Mouse (Mus musculus): ENCODE results near the gene Gm21885. TPM values are rescaled to one million over a fixed set of nuclear protein-coding genes. Genes with fewer than 3 reads are reported as not detected.

Gene Gm21885
- polyA plus RNA-seq, 1 experiment = 4.1 TPM

DNA sequence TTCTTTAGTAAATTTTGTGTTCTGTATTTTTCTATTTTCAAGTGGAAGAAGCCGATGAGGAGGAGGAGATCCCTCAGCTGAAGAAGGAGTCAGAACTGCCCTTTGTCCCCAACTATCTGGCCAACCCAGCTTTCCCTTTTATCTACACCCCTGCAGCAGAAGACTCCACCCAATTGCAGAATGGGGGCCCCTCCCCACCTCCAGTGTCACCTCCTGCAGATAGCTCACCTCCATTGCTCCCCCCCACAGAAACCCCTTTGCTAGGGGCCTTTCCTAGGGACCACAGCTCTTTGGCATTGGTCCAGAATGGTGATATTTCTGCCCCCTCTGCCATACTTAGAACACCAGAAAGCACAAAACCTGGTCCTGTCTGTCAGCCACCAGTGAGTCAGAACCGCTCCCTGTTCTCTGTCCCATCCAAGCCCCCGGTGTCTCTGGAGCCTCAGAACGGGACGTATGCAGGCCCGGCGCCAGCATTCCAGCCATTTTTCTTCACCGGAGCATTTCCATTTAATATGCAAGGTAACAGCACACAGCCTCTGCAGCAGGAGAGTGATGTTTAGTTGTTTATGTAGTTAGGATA lies 52.8 kb downstream of the Gm21885 start:
- peaks cover 20% of the 10 kb centered on the region for H3K36me3 ChIP-seq (ENCODE audit: control insufficient read depth, insufficient read depth, low read length)

More for the DNA sequence above, 52.8 kb downstream of the Gm21885 start:
- peaks cover 21% of the 10 kb centered on the region; the same call in 1 of the 2 replicates for H3K4me1 ChIP-seq (ENCODE audit: control insufficient read depth, insufficient read depth, insufficient read length, low read length)
- no peak overlapping the region for H3K4me3 ChIP-seq (ENCODE audit: low read depth, low read length)
- TF ChIP-seq CTCF (IDR thresholded peaks at IDR 0.05; ENCODE audit: extremely low read depth, insufficient read length, insufficient replicate concordance, low read depth, low read length) (no peak), POLR2A (IDR thresholded peaks at IDR 0.05; ENCODE audit: low read depth, low read length) (no peak)
- no peaks in the 10 kb centered on the region for H3K27me3 ChIP-seq (ENCODE audit: control insufficient read depth, insufficient read depth, low read length)
- 59% methylated on average over 8 of the region's 8 CpGs for WGBS
- H3K27ac ChIP-seq (ENCODE audit: insufficient read depth, low read depth, low read length) = peak overlapping the region; percentile 32; the same call in 1 of the 2 replicates

Other genes starting within 250 kb of the Gm21885 start
- 80.2 and 180 TPM in 2 replicates for gene Tob1, start 70.4 kb upstream of the Gm21885 start, polyA plus RNA-seq (2012; rRNA removed)
- 0.55 and 0.82 TPM in 2 replicates for gene Wfikkn2, start 35.9 kb upstream of the Gm21885 start, polyA plus RNA-seq (2012; rRNA removed)
- gene Luc7l3, start 40.1 kb downstream of the Gm21885 start, polyA plus RNA-seq (2012; rRNA removed) = 0.74 and 1.4 TPM in 2 replicates
- 41.6 and 73.2 TPM in 2 replicates for gene Ankrd40, start 46.1 kb downstream of the Gm21885 start, polyA plus RNA-seq (2012; rRNA removed)
- gene Abcc3, start 111.1 kb downstream of the Gm21885 start, polyA plus RNA-seq (2012; rRNA removed) = 42.4 and 188 TPM in 2 replicates
- 6.9 and 10.7 TPM in 2 replicates for gene Cacna1g, start 192.3 kb downstream of the Gm21885 start, polyA plus RNA-seq (2012; rRNA removed)
- gene Spata20, start 204.3 kb downstream of the Gm21885 start, polyA plus RNA-seq (2012; rRNA removed) = 0.09 TPM in 1 of 2 replicates, not detected in the other
- gene Epn3, start 218.1 kb downstream of the Gm21885 start, polyA plus RNA-seq (2012; rRNA removed) = 2.6 and 9.9 TPM in 2 replicates
- gene Mycbpap, start 239.9 kb downstream of the Gm21885 start, polyA plus RNA-seq (2012; rRNA removed) = 1.1 and 1.4 TPM in 2 replicates

Data from small intestine, adult 2 months (tissue).